Mouse (Mus musculus): ENCODE measurements around the gene Ager.

DNA sequence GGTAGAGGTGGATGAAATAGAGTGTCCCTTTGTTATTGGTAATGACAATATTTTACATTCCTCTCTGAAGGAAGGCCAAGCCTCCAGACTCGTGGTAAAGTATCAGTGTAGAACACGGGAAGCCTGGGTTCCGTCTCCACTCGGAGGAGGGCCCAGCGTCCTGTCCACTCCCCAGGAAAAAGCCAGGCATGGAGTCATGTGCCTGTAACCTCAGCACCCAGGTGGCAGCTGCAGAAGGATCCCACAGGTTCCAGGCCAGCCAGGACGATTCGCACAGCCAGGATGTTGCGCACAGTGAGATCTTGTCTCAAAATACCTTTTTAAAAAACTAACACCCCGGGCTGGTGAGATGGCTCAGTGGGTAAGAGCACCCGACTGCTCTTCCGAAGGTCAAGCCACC lies 34.3 kb upstream of the Ager start:
- TF ChIP-seq CTCF (conservative IDR thresholded peaks at IDR 0.05; ENCODE audit: low read length) (no peak), POU5F1 (IDR thresholded peaks at IDR 0.05; ENCODE audit: borderline replicate concordance, low read length) (no peak)
